Mouse (Mus musculus) cerebellum, adult 2 months (tissue): ENCODE data around the gene Dusp23.

Source experiments
- CTCF ChIP-seq: fragments of 200-500 bp; IDR thresholded peaks from 2 replicates; pipeline ENCODE4 v1.5.1; 2011; ENCODE audit warnings: low read depth, mild to moderate bottlenecking, control low read depth, low read length, moderate library complexity, borderline replicate concordance; ENCODE audit not compliant: insufficient read depth
- POLR2A ChIP-seq: fragments of 200-500 bp; IDR thresholded peaks from 2 replicates; pipeline ENCODE4 v1.6.1; 2011; ENCODE audit warnings: low read length, control low read depth, borderline replicate concordance; ENCODE audit not compliant: insufficient read depth

- TF ChIP-seq POLR2A (peak; percentile 54; the same call in 1 of the 2 replicates), CTCF (peak; percentile 94)
Observed at GRCm38 (mm10) chr1:172632451-172633326, at the start of gene Dusp23.
